Mouse (Mus musculus) embryonic fibroblast, embryonic 13.5 days (primary cell): ENCODE results near the gene She.

ENCODE experiments used
- CTCF ChIP-seq: IDR thresholded peaks from 2 replicates; pipeline ENCODE4 v1.5.1; 2011; ENCODE audit warnings: mild to moderate bottlenecking, control low read depth, low read length, moderate library complexity, borderline replicate concordance; ENCODE audit not compliant: insufficient read depth
- POLR2A ChIP-seq: IDR thresholded peaks from 2 replicates; pipeline ENCODE4 v1.6.1; 2011; ENCODE audit warnings: low read depth, mild to moderate bottlenecking, control low read depth, low read length, moderate library complexity

- TF ChIP-seq POLR2A = no peak
- TF ChIP-seq CTCF = no peak
These were observed 46.0 kb downstream of the She start for GRCm38 (mm10) chr3:89877129-89877528.
